Mouse (Mus musculus): ENCODE data around the gene Gm3233.

DNA sequence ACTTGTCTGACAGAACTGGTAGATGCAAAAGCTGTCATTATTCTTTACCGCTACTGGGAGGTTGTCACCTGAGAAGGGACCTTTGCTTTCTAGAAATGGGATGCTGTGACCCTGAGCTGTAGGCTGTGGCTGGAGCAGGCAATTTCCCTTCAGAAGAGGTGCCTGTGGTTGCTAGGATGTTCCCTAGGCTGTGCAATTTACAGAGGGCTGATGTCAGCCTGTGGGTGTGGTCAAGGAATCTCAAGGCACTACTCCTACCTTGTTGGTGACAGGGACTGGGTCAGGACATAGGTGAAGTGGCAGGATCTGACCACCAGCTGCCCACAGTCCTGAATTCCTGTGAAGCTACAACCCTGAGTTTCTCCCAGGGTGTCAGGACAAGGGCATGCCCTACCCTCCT, 10.2 kb upstream of the Gm3233 start:
- no peak for TF ChIP-seq CTCF (conservative IDR thresholded peaks at IDR 0.05 in 1 of 2, IDR thresholded peaks at IDR 0.05 in 1 of 2; ENCODE audit: low read depth in 2 of 2, low read length in 2 of 2)
- no peak for TF ChIP-seq MEF2A (IDR thresholded peaks at IDR 0.05; ENCODE audit: borderline replicate concordance, low read depth, low read length)
- TF ChIP-seq ZNF384 (IDR thresholded peaks at IDR 0.05; ENCODE audit: low read depth, low read length): no peak
- TF ChIP-seq EP300 (IDR thresholded peaks at IDR 0.05; ENCODE audit: low read length): no peak
- no peak for TF ChIP-seq TCF12 (IDR thresholded peaks at IDR 0.05; ENCODE audit: low read depth, low read length)
- TF ChIP-seq POLR2A (IDR thresholded peaks at IDR 0.05; ENCODE audit: low read depth, low read length): no peak
- TF ChIP-seq GABPA (IDR thresholded peaks at IDR 0.05; ENCODE audit: insufficient replicate concordance, low read depth, low read length): no peak
- no peak for TF ChIP-seq MAFK (IDR thresholded peaks at IDR 0.05; ENCODE audit: insufficient replicate concordance, low read length)
- TF ChIP-seq BHLHE40 (IDR thresholded peaks at IDR 0.05; ENCODE audit: low read depth, low read length): no peak
- TF ChIP-seq USF1 (IDR thresholded peaks at IDR 0.05; ENCODE audit: low read depth, low read length): no peak
- no peak for TF ChIP-seq HCFC1 (IDR thresholded peaks at IDR 0.05; ENCODE audit: low read depth, low read length)
- TF ChIP-seq ZC3H11A (IDR thresholded peaks at IDR 0.05; ENCODE audit: low read depth, low read length): no peak
